Mouse (Mus musculus): ENCODE results near the gene Trp53inp2.

DNA sequence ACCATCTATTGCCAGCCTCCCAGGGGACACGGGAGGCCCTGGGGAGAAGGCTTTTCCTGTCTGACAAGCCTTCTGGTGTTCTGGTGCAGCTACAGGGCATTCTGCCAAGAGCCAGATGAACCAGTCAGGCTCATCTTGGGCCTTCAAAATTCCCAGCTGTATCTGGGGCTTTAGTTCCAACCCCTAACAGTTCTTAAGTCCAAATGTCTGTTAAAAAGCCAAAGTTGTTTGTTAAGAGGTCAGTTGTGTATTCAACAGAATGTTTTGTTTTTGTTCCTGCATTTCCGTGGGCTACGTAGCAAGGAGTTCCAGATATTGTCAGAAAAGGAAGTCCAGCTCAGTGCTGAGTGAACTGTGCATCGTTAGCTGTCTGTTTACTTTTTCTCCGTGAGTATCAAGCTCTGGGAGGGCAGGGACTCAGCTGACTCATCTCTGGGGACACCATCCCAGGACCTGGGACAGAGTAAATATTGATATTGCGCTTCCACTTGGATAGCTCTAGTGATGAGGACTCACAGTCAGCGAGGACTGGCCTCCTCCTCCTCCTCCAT lies 11.5 kb upstream of the Trp53inp2 start:
- TF ChIP-seq EP300 (IDR thresholded peaks at IDR 0.05; ENCODE audit: low read depth in 1 of 2, low read length in 2 of 2), result peak in 1 of 2 experiments; percentile 8; a peak in 1 of 4 replicates
- no peak for TF ChIP-seq MEF2A (IDR thresholded peaks at IDR 0.05; ENCODE audit: extremely low read depth, insufficient replicate concordance, low read depth, low read length, poor library complexity, severe bottlenecking)
- TF ChIP-seq NRF1 (IDR thresholded peaks at IDR 0.05; ENCODE audit: insufficient read depth, low read depth, low read length, poor library complexity, severe bottlenecking), result no peak
- no peak for TF ChIP-seq KAT2A (conservative IDR thresholded peaks at IDR 0.05; ENCODE audit: low read depth, low read length)
- no peak for TF ChIP-seq POLR2A (IDR thresholded peaks at IDR 0.05; ENCODE audit: control insufficient read depth in 1 of 2, insufficient read depth in 1 of 2, low read depth in 1 of 2, low read length in 2 of 2, poor library complexity in 1 of 2)
- TF ChIP-seq CTCF (IDR thresholded peaks at IDR 0.05 in 2 of 3, conservative IDR thresholded peaks at IDR 0.05 in 1 of 3; ENCODE audit: control insufficient read depth in 1 of 3, insufficient read depth in 1 of 3, low read depth in 2 of 3, low read length in 3 of 3, poor library complexity in 1 of 3, severe bottlenecking in 1 of 3), result no peak
- peak; percentile 41; the same call in 1 of the 2 replicates for TF ChIP-seq SIN3A (IDR thresholded peaks at IDR 0.05; ENCODE audit: low read length)
- no peak for TF ChIP-seq TCF12 (IDR thresholded peaks at IDR 0.05; ENCODE audit: low read depth, low read length)
- TF ChIP-seq SMC3 (IDR thresholded peaks at IDR 0.05; ENCODE audit: low read depth, low read length), result no peak
- TF ChIP-seq POLR2AphosphoS2 (IDR thresholded peaks at IDR 0.05; ENCODE audit: low read length), result no peak
- TF ChIP-seq CHD2 (IDR thresholded peaks at IDR 0.05; ENCODE audit: low read length), result no peak
- TF ChIP-seq NELFE (IDR thresholded peaks at IDR 0.05; ENCODE audit: low read depth, low read length), result no peak

All from MEL (cell line).